In genomic region chr16:28930426-28930825, GRCm38 (mm10) we compare ENCODE assay signal across 7 mouse cellular contexts. TPM values are rescaled to one million over a fixed set of nuclear protein-coding genes. Genes with fewer than 3 reads are reported as not detected.
DNase-seq lines count a peak whose midpoint lies in the region; ATAC-seq and TF ChIP-seq lines count a peak whose summit lies in the region.

No protein-coding gene starts in this region.

- H3K4me3 ChIP-seq in lung, embryonic 15.5 days = peak overlapping the region; percentile 84
- peak overlapping the region; percentile 80 for H3K4me3 ChIP-seq in forebrain, embryonic 12.5 days (replicated peaks)
- H3K4me3 ChIP-seq in limb, embryonic 14.5 days (replicated peaks; ENCODE audit: low read length) = peak overlapping the region; percentile 87
- peak overlapping the region; percentile 89 for H3K4me3 ChIP-seq in stomach, embryonic 16.5 days (replicated peaks; ENCODE audit: low read length)

- 0 out of 2 replicates have a peak overlapping the region, but pooled peaks have one; percentile 80 for H3K9ac ChIP-seq in lung, embryonic 15.5 days
- H3K9ac ChIP-seq in forebrain, embryonic 12.5 days = no peak overlapping the region; the same call in 1 of the 2 replicates
- no peak overlapping the region; the same call in 1 of the 2 replicates for H3K9ac ChIP-seq in limb, embryonic 14.5 days (ENCODE audit: low read depth, low read length, severe bottlenecking)
- peak overlapping the region; percentile 91; the same call in 1 of the 2 replicates for H3K9ac ChIP-seq in stomach, embryonic 16.5 days (ENCODE audit: low read length)

- H3K27ac ChIP-seq in lung, embryonic 15.5 days = no peak overlapping the region
- H3K27ac ChIP-seq in forebrain, embryonic 12.5 days = no peak overlapping the region
- H3K27ac ChIP-seq in limb, embryonic 14.5 days (replicated peaks; ENCODE audit: low read depth, low read length) = no peak overlapping the region
- no peak overlapping the region for H3K27ac ChIP-seq in stomach, embryonic 16.5 days (ENCODE audit: low read length)

- no peaks in the 10 kb centered on the region for H3K27me3 ChIP-seq in lung, embryonic 15.5 days
- H3K27me3 ChIP-seq in forebrain, embryonic 12.5 days = peaks cover 23% of the 10 kb centered on the region
- H3K27me3 ChIP-seq in limb, embryonic 14.5 days (ENCODE audit: control insufficient read depth, insufficient read depth, low read length) = no peaks in the 10 kb centered on the region
- H3K27me3 ChIP-seq in stomach, embryonic 16.5 days (ENCODE audit: control insufficient read depth, insufficient read depth, low read length) = no peaks in the 10 kb centered on the region; the same call in 1 of the 2 replicates

- H3K9me3 ChIP-seq in lung, embryonic 15.5 days = no peaks in the 10 kb centered on the region
- no peaks in the 10 kb centered on the region for H3K9me3 ChIP-seq in forebrain, embryonic 12.5 days
- H3K9me3 ChIP-seq in limb, embryonic 14.5 days (ENCODE audit: control insufficient read depth, low read length) = no peaks in the 10 kb centered on the region
- no peaks in the 10 kb centered on the region for H3K9me3 ChIP-seq in stomach, embryonic 16.5 days (replicated peaks; ENCODE audit: control insufficient read depth, low read length)

- no peak for DNase-seq in lung, adult 18-20 months
- no peak for DNase-seq in limb, embryonic 14.5 days (ENCODE audit: low spot score)
- DNase-seq in right cerebral cortex, adult 18-20 months = no peak

- peaks cover 25% of the 10 kb centered on the region for H3K4me1 ChIP-seq in lung, embryonic 15.5 days
- H3K4me1 ChIP-seq in forebrain, embryonic 12.5 days = peaks cover 30% of the 10 kb centered on the region
- peaks cover 17% of the 10 kb centered on the region; the same call in 1 of the 2 replicates for H3K4me1 ChIP-seq in limb, embryonic 14.5 days (ENCODE audit: control insufficient read depth, insufficient read depth, low read length)
- H3K4me1 ChIP-seq in stomach, embryonic 16.5 days (ENCODE audit: control insufficient read depth, insufficient read depth, low read length) = peaks cover 12% of the 10 kb centered on the region

- 9% methylated on average over 5 of the region's 5 CpGs for whole genome bisulfite sequencing in lung, embryonic 15.5 days
- 4% methylated on average over 5 of the region's 5 CpGs for WGBS in forebrain, embryonic 12.5 days
- 16% methylated on average over 5 of the region's 5 CpGs for WGBS in limb, embryonic 14.5 days
- WGBS in stomach, embryonic 16.5 days = 17% methylated on average over 5 of the region's 5 CpGs

- ATAC-seq in lung, embryonic 15.5 days (ENCODE audit: borderline replicate concordance, extremely low read depth, low FRiP score, low TSS enrichment) = no peak
- no peak for ATAC-seq in forebrain, embryonic 12.5 days (ENCODE audit: low FRiP score)
- no peak for ATAC-seq in limb, embryonic 14.5 days (ENCODE audit: low FRiP score, low read depth)
- ATAC-seq in stomach, embryonic 16.5 days (ENCODE audit: insufficient read depth, low FRiP score) = no peak
- no peak for ATAC-seq in megakaryocyte progenitor cell, adult 5-6 weeks (replicated peaks; ENCODE audit: poor library complexity)

- no peak for TF ChIP-seq POLR2A in limb, embryonic 14.5 days (IDR thresholded peaks at IDR 0.05; ENCODE audit: borderline replicate concordance, extremely low read depth, insufficient read depth, insufficient read length)

- no peaks in the 10 kb centered on the region for H3K36me3 ChIP-seq in lung, embryonic 15.5 days
- H3K36me3 ChIP-seq in forebrain, embryonic 12.5 days (replicated peaks) = no peaks in the 10 kb centered on the region
- H3K36me3 ChIP-seq in limb, embryonic 14.5 days (ENCODE audit: control insufficient read depth, insufficient read depth, low read length) = no peaks in the 10 kb centered on the region
- no peaks in the 10 kb centered on the region for H3K36me3 ChIP-seq in stomach, embryonic 16.5 days (ENCODE audit: control insufficient read depth, insufficient read depth, low read length)

- H3K4me2 ChIP-seq in lung, embryonic 15.5 days = peak overlapping the region; percentile 94
- peak overlapping the region; percentile 85 for H3K4me2 ChIP-seq in forebrain, embryonic 12.5 days
- H3K4me2 ChIP-seq in limb, embryonic 14.5 days (replicated peaks; ENCODE audit: low read depth, low read length, severe bottlenecking) = peak overlapping the region; percentile 81
- peak overlapping the region; percentile 71 for H3K4me2 ChIP-seq in stomach, embryonic 16.5 days (ENCODE audit: low read depth, low read length)

RNA-seq across cellular contexts. Expression of gene Mb21d2, which starts 1.0 kb away (rescaled TPM):
- polyA plus RNA-seq in lung, embryonic 15.5 days (2015; fragmentation: Nextera tagmentation; extraction: Ambion mirVana) = 7.2 and 7.9 TPM in 2 replicates
- polyA plus RNA-seq in forebrain, embryonic 12.5 days (2016; fragmentation: Nextera tagmentation; extraction: Ambion mirVana) = 5.8 and 6.6 TPM in 2 replicates
- 11.8 and 15.0 TPM in 2 replicates for polyA plus RNA-seq in limb, embryonic 14.5 days (2012; rRNA removed)
- 9.9 and 11.4 TPM in 2 replicates for polyA plus RNA-seq in limb, embryonic 14.5 days (2014; fragmentation: Nextera tagmentation; extraction: Ambion mirVana)
- polyA plus RNA-seq in stomach, embryonic 16.5 days (2015; fragmentation: Nextera tagmentation; extraction: Ambion mirVana) = 6.3 and 6.5 TPM in 2 replicates
- total RNA-seq in megakaryocyte progenitor cell, adult 5-6 weeks (2015) = not detected in 2 replicates
- total RNA-seq in megakaryocyte progenitor cell, adult 5-6 weeks (2017) = 0.24 TPM in 1 of 2 replicates, not detected in the other

Comparison
In these comparisons a context has a peak if more than half of its experiments do, and no peak if none do; other contexts are left out.
1. H3K9ac ChIP-seq: peak in lung, embryonic 15.5 days (single experiment) and stomach, embryonic 16.5 days (single experiment); none in forebrain, embryonic 12.5 days (single experiment) and limb, embryonic 14.5 days (single experiment).
2. Peak in every context shown above with its lines, with median percentiles within 50 percentile points of each other: H3K4me2 ChIP-seq and H3K4me3 ChIP-seq.